Mouse (Mus musculus): Measurements from ENCODE around the gene Snx8. TPM values are rescaled to one million over a fixed set of nuclear protein-coding genes. Genes with fewer than 3 reads are reported as not detected.

Snx8 gene
- polyA plus RNA-seq (2016; fragmentation: Nextera tagmentation; extraction: Ambion mirVana): 26.3 and 27.7 TPM in 2 replicates

DNA sequence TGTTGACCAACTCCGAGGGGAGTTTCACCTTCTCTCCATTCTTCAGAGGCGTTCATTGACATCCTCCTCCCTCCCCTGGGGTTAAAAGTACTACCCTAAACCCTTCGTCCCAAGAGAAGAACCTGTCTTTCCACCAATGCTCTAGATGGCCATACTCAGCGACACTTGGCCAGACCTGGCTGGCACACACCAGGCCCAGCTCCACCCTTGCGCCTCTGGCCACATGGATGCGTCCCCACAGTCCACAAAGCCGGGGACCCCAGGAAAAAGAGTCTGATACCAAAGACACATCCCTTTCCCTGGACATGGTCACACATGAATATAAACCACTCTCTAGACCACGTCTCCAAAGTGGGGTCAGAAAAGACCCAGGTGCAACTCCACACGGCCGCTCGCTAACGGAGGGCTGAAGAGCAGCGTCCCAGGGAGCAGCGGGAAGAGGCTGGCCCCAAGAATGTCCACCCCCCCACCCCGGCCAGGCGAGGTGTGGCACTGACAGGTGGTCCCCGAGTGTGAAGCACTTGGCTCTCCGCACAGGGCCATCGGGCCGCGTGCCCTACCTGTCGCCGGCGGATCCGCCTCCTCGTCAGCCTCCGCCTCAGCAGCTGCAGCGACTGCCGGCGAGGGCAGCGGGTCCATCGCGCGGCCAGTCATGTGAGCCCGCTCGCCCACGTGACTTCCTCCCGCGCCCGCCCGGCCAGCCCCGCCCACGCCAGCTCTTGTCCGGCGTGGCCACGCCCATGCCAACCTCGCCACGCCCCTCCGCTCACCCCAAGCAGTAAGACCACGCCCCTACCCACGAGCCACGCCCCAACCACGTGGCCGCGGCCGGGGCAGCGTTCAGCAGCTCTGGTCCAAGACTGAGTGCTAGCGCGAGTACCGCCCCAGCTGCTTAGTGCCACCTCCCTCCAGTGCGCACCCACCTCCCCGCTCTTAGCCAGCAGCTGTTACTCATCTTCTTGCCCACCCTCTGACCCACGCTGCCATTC, at the start of gene Snx8:
Snx8 (minus strand) TSS at position 675 of the 989 bp plus-strand sequence.
- peak; percentile 99 for DNase-seq (ENCODE audit: low spot score)
- peak within 1 kb of the TSS; percentile 82 for H3K27ac ChIP-seq (replicated peaks)
- under 1% methylated on average over 63 of the region's 63 CpGs for WGBS

DNA sequence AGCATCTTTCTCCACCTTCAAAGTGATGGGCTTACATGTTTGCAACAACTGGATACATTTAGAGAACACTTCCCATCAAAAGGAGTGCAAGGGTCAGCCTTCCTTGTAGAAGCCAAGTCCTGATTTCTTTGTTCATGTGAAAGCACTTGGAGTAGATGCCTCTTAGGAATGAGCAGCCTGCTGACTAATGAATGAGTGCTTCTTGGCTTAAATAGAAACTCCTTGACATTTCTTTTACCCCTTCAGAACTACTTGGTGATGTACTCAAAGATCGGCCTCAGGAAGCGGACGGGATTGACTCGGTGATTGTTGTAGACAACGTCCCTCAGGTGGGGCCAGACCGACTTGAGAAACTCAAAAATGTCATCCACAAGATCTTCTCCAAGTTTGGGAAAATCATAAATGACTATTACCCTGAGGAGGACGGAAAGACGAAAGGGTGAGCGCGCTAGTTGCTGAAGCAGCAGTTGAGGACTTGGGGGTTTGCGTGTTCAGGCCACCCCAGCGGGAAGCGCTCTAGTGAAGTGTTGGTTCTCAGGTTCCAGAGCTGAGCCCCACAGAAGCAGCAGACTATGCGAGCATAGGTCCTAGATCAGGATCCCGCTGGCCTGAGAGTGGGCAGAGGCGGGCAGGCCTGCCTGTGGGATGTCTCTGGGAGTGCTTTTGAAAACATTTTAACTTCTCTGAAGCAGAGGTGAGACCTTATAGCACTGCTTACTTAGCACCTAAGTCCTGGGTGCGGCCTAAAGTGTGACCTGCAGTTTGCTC, 36.1 kb upstream of the Snx8 start:
- no peak overlapping the region for H3K4me3 ChIP-seq
- WGBS: 94% methylated on average over 17 of the region's 17 CpGs
- peaks cover 16% of the 10 kb centered on the region for H3K4me1 ChIP-seq
- H3K27me3 ChIP-seq (replicated peaks; ENCODE audit: low read depth, poor library complexity, severe bottlenecking): no peaks in the 10 kb centered on the region
- no peak overlapping the region for H3K27ac ChIP-seq (replicated peaks)
- no peak for DNase-seq (ENCODE audit: low spot score)
- H3K36me3 ChIP-seq (replicated peaks): peaks cover 92% of the 10 kb centered on the region
- H3K9me3 ChIP-seq: no peaks in the 10 kb centered on the region

More for the DNA sequence above, at the start of gene Snx8:
- H3K27me3 ChIP-seq (replicated peaks; ENCODE audit: low read depth, poor library complexity, severe bottlenecking): no peaks in the 10 kb centered on the region
- H3K9me3 ChIP-seq: no peaks in the 10 kb centered on the region
- no peaks in the 10 kb centered on the region for H3K36me3 ChIP-seq (replicated peaks)
- peak within 1 kb of the TSS; percentile 75 for H3K4me3 ChIP-seq
- H3K4me1 ChIP-seq: peaks cover 38% of the 10 kb centered on the region

DNA sequence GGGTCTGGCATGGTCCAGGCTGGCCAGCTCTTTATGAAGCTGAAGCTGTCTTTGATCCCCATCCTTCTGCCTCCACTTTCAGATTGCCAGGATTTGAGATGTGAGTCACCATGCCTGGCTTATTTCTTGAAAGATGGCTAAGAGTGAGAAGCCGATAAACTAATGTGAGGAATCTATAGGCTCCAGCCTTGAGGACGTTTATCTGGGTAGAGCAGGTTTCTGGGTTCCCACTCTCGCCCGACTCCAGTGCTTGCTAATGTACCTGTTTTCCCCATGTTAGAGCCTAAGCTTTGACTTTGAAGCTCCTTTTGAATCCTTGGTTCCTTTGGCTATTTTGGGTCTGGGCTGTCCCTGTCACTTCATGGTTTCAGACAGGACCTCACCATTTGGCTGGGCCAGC, 31.6 kb upstream of the Snx8 start:
- 76% methylated on average over 4 of the region's 4 CpGs for WGBS

DNA sequence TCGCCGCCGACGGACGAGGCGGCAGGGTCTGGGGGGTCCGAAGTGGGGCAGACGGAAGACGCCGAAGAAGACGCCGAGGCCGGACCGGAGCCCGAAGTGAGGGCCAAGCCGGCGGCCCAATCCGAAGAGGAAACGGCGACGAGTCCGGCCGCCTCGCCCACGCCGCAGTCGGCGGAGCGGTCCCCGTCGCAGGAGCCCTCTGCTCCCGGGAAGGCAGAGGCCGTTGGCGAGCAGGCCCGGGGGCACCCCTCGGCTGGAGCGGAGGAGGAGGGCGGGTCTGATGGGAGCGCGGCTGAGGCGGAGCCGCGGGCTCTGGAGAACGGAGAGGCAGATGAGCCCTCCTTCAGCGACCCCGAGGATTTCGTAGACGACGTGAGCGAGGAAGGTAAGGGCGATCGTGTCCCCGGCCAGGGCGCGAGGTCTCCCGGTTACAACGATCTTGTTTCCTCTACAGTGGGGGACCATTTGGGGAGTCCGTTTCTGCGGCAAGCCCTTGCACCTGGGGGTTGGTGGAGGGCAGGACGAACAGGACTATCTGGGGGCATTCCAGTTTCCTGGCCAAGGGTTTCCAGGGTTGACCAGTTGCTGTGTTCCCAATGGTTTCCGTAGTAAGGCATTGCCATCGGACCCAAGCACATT, 30.5 kb upstream of the Snx8 start:
- H3K9me3 ChIP-seq: no peaks in the 10 kb centered on the region
- under 1% methylated on average over 62 of the region's 62 CpGs for WGBS
- no peak for DNase-seq (ENCODE audit: low spot score)

More for the DNA sequence above, 31.6 kb upstream of the Snx8 start:
- H3K9me3 ChIP-seq: no peaks in the 10 kb centered on the region
- DNase-seq (ENCODE audit: low spot score): no peak
- H3K4me1 ChIP-seq: peaks cover 19% of the 10 kb centered on the region
- peaks cover 46% of the 10 kb centered on the region for H3K36me3 ChIP-seq (replicated peaks)
- no peaks in the 10 kb centered on the region for H3K27me3 ChIP-seq (replicated peaks; ENCODE audit: low read depth, poor library complexity, severe bottlenecking)
- H3K4me3 ChIP-seq: peak overlapping the region; percentile 97
- H3K27ac ChIP-seq (replicated peaks): no peak overlapping the region; the same call in 1 of the 2 replicates

DNA sequence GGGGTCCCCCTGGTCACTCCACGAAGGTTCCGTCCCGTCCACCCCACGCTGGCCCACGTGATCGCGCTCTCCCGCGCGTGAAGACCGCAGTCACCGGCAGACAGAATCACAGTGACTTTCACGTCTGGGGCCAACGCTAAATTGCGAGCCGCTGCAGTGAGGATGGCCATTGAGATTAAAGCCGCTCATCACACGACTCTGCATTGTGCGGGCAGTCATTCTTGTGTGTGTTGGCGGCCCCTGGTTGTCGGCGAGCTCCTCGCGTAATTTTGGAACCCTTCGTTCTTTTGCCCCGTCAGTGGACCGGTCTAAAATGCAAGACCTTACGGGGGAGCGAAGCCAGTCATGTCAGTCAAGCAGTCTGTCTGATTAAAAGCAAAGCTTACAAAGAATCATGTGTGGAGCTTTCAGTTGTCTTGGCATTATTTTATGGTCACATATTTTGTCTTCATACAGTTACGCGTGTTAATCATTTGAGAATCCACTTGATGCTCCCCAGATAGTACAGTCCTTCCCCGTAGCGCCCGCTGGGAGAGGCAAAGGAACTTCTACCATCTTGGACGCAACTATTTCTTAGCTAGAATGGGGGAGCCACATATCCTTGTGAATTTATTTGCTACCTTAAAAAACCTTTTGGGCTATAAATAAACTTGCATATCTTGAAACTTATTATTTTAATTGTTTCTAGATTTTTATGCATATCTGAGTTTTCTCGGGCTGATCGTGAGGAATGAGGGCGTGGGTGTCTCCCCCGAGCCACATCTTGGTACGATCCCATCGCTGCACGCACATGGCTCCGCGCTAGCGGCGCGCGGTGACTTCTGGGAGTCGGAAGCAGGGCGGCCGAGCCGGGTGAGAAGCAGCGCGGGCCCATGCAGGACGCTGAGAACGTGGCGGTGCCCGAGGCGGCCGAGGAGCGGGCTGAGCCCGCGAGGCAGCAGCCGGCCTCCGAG, 29.7 kb upstream of the Snx8 start, which contains the start of gene Eif3b:
Eif3b (plus strand) TSS at position 840 of the 953 bp plus-strand sequence.
- DNase-seq (ENCODE audit: low spot score): peak; percentile 91
- H3K4me3 ChIP-seq: peak within 1 kb of the TSS; percentile 97
- no peaks in the 10 kb centered on the region for H3K9me3 ChIP-seq
- H3K27me3 ChIP-seq (replicated peaks; ENCODE audit: low read depth, poor library complexity, severe bottlenecking): no peaks in the 10 kb centered on the region
- H3K27ac ChIP-seq (replicated peaks): peak within 1 kb of the TSS; percentile 99
- H3K36me3 ChIP-seq (replicated peaks): peaks cover 27% of the 10 kb centered on the region
- under 1% methylated on average over 65 of the region's 65 CpGs for WGBS
- H3K4me1 ChIP-seq: peaks cover 19% of the 10 kb centered on the region

More for the DNA sequence above, 30.5 kb upstream of the Snx8 start:
- H3K27ac ChIP-seq (replicated peaks): peak overlapping the region; percentile 99
- peaks cover 19% of the 10 kb centered on the region for H3K4me1 ChIP-seq
- H3K36me3 ChIP-seq (replicated peaks): peaks cover 35% of the 10 kb centered on the region
- H3K4me3 ChIP-seq: peak overlapping the region; percentile 97
- no peaks in the 10 kb centered on the region for H3K27me3 ChIP-seq (replicated peaks; ENCODE audit: low read depth, poor library complexity, severe bottlenecking)

DNA sequence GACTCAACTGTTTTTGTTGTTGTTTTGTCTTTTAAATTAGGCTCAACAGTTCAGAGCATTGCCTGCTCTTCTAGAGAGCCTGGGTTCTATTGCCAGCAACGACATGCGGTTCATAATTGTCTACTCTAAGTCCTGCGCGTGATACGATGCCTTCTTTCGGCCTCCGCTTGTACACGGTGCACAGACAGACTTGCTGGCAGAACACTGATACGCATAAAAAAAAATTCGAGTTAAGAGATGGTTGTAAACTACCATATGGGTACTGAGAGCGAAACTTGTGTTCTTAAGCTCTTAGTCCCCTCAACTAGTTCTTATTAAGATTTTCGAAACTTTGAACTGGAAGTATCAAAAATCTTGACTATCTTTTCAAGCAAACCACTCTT, 29.0 kb upstream of the Snx8 start:
- 2% methylated on average over 12 of the region's 12 CpGs for WGBS
- Histone ChIP-seq H3K4me3 (peak overlapping the region; percentile 97), H3K36me3 (replicated peaks) (peaks cover 21% of the 10 kb centered on the region), H3K9me3 (no peaks in the 10 kb centered on the region), H3K27me3 (replicated peaks; ENCODE audit: low read depth, poor library complexity, severe bottlenecking) (no peaks in the 10 kb centered on the region), H3K27ac (replicated peaks) (peak overlapping the region; percentile 99), H3K4me1 (peaks cover 19% of the 10 kb centered on the region)
- no peak for DNase-seq (ENCODE audit: low spot score)

DNA sequence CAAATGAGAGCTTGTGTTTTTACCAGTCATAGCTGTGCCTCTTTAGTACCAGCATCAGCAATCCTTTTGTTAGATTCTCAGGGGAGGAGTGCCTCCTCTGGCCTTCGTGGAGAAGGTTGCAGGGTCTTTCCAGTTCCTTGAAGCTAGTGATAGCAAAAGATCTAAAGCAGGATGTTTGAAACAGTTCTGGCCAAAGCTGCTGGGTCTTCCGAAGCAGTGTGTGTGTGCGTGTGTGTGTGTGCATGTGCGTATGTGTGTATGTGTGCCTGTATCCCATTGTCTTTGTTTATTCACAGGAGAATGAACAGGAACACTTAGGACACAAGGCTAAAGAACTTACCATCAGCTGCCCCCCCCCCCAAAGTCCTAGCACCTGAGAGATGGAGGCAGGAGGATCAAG, 25.6 kb upstream of the Snx8 start:
- no peak overlapping the region for H3K4me3 ChIP-seq
- WGBS: 71% methylated on average over 4 of the region's 4 CpGs
- H3K36me3 ChIP-seq (replicated peaks): no peaks in the 10 kb centered on the region
- DNase-seq (ENCODE audit: low spot score): no peak
- no peak overlapping the region for H3K27ac ChIP-seq (replicated peaks)
- H3K27me3 ChIP-seq (replicated peaks; ENCODE audit: low read depth, poor library complexity, severe bottlenecking): no peaks in the 10 kb centered on the region
- no peaks in the 10 kb centered on the region for H3K9me3 ChIP-seq
- H3K4me1 ChIP-seq: no peaks in the 10 kb centered on the region; the same call in 1 of the 2 replicates

DNA sequence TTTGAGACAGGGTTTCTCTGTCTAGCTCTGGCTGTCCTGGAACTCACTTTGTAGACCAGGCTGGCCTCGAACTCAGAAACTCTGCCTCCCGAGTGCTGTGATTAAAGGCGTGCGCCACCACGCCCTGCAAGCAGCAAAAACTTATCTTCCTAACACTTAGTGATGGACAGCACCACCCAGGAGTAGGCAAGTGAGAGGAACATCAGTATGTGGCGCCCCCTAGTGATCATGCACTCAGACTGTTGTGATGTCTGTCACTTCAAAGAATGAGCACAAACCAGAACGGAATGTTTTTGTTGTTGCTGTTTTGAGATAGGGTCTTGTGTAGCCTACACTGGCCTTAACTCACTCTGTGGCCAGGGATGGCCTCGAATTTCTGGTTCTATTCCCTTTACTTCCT, 22.3 kb upstream of the Snx8 start:
- H3K4me1 ChIP-seq: peaks cover 5% of the 10 kb centered on the region
- peak; percentile 66 for DNase-seq (ENCODE audit: low spot score)
- no peak overlapping the region for H3K27ac ChIP-seq (replicated peaks)
- H3K9me3 ChIP-seq: no peaks in the 10 kb centered on the region
- H3K27me3 ChIP-seq (replicated peaks; ENCODE audit: low read depth, poor library complexity, severe bottlenecking): no peaks in the 10 kb centered on the region
- WGBS: 46% methylated on average over 8 of the region's 8 CpGs
- H3K4me3 ChIP-seq: no peak overlapping the region
- H3K36me3 ChIP-seq (replicated peaks): no peaks in the 10 kb centered on the region

DNA sequence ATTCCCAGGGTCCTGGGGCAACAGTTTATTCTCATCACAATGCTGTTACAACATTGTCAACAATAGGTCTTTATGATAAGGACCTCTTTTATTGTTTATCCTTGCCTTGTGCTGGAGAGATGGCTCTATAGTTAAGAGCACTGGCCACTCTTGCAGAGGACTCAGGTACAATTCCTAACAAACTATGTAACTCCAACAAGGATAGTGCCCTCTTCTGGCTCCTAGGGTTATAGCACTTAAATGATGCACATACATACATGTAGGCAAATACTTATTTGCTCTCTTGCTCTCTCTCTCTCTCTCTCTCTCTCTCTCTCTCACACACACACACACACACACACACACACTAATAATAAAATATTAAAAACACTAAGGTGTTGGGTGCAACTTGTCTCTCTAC, 19.7 kb upstream of the Snx8 start:
- Histone ChIP-seq H3K9me3 (no peaks in the 10 kb centered on the region), H3K36me3 (replicated peaks) (no peaks in the 10 kb centered on the region), H3K4me3 (no peak overlapping the region), H3K27me3 (replicated peaks; ENCODE audit: low read depth, poor library complexity, severe bottlenecking) (no peaks in the 10 kb centered on the region), H3K27ac (replicated peaks) (no peak overlapping the region), H3K4me1 (peaks cover 5% of the 10 kb centered on the region)
- DNase-seq (ENCODE audit: low spot score): no peak

DNA sequence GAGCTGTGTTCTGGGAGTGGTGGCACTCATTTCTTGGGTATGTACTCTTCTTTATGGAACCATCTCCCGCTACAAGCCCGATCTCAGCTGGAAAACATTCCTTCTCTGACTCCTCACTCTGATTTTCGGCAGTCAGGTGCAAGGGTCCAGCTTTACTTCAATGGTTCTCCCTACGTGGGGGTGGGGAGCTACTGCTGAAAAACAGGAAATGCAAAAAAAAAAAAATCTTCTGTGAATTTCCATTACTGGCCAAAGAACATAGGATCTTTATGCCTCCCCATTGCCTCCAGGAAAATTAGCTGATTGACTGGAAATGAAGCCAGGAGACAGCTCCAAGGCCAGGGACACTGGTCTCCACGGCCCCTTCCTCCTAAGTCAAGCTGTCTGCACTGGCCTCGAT, 17.6 kb upstream of the Snx8 start:
- DNase-seq (ENCODE audit: low spot score): no peak
- no peak overlapping the region for H3K4me3 ChIP-seq
- H3K27ac ChIP-seq (replicated peaks): no peak overlapping the region
- WGBS: 70% methylated on average over 6 of the region's 6 CpGs
- no peaks in the 10 kb centered on the region for H3K9me3 ChIP-seq
- peaks cover 5% of the 10 kb centered on the region for H3K4me1 ChIP-seq
- H3K27me3 ChIP-seq (replicated peaks; ENCODE audit: low read depth, poor library complexity, severe bottlenecking): no peaks in the 10 kb centered on the region
- no peaks in the 10 kb centered on the region for H3K36me3 ChIP-seq (replicated peaks)

DNA sequence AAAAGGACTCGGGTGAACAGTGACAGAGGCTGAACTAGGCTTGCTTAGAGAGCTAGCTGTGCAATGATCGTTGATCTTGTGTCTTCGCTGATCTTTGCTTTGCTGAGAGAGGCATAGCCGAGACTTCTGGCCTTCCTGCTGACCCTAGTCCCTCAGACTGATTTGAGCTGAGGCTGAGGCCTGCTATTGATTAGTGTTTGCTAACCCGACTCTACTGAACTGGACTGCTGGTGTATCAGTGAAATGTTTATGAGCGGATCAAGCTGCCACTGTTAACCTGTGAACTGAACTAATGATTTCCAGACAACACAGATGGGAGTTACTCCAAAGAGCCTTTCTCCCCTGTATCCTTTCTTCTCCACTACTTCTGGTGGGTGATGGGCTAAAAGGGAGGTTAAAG, 16.1 kb upstream of the Snx8 start:
- H3K27ac ChIP-seq (replicated peaks): peak overlapping the region; percentile 26; the same call in 1 of the 2 replicates
- no peaks in the 10 kb centered on the region for H3K36me3 ChIP-seq (replicated peaks)
- DNase-seq (ENCODE audit: low spot score): peak; percentile 72
- H3K4me1 ChIP-seq: peaks cover 5% of the 10 kb centered on the region
- H3K27me3 ChIP-seq (replicated peaks; ENCODE audit: low read depth, poor library complexity, severe bottlenecking): no peaks in the 10 kb centered on the region
- WGBS: 40% methylated on average over 6 of the region's 6 CpGs
- no peak overlapping the region for H3K4me3 ChIP-seq
- H3K9me3 ChIP-seq: no peaks in the 10 kb centered on the region

All from embryonic facial prominence, embryonic 10.5 days (tissue).